Mouse (Mus musculus): ENCODE measurements at regions not wholly inside any gene's neighbourhood (a gene's known extent, or its start where the extent isn't known, plus 50 kb on each side); places are given as distances from the start of the nearest gene placed in this dataset.
"Not testable (repeated sequence)": the region's sequence is repeated elsewhere in the genome, so short reads cannot be mapped to it uniquely, and the experiment has no call there.

DNA sequence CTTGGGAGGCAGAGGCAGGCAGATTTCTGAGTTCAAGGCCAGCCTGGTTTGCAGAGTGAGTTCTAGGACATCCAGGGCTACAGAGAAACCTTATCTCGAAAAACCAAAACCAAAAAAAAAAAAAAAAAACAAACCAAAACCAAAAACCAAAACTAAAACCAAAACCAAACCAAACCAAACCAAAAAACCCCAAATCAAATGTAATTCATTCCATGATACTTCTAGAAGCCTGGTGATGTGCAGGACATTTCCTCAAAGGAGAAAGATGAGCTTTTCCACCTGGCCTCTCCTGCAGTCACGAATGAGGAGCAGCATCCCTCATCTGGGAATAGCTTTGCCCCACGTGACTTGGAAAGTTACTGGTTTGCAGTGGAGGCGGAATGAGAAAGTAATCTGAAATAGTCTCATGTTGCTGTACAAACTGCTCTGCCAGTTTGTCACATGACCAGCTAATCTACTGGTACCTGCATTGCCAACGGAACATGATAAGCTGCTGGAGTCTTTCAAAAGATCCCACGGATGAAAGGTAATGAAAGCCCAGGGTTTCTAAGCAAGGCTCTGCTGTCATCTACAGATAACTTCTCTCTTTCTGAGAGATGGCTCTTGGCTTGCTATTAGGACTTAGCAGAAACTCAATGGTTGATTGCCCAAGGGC is 127.8 kb upstream of the Max start:
- DNase-seq (ENCODE audit: inconsistent ontology term) = no peak

DNA sequence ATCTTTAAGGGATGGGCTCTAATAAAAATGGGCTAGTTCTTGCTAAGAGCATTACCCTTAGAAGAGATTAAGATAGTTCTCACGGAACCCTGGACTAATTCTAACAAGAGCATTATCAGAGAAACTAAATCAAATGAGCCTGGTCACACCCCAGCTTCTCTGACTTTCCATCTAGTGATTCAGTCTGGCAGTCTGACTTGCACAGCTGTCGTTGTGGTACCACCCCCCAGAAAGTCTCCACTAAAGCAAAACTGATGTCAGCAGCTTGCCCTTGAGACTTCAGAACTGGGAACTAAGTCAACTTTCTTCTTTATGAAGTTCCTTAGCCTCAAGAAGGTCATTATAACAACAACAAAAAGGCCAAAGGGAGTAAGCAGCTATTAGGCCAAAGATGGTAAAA is 126.5 kb upstream of the Max start:
- no peak for DNase-seq (ENCODE audit: inconsistent ontology term)

DNA sequence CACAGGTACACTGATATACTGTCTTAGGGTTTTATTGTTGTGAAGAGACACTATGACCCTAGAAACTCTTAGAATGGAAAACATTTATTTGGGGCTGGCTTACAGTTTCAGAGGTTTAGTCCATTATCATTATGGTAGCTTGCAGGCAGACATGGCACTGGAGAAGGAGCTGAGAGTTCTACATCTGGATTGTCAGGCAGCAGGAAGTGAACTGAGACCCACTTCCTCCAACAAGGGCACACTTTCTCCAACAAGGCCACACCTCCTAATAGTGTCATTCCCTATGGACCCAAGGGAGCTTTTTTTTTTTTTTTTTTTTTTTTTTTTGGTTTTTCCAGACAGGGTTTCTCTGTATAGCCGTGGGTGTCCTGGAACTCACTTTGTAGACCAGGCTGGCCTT is 124.9 kb upstream of the Max start:
- DNase-seq (ENCODE audit: inconsistent ontology term) = not testable (repeated sequence)

DNA sequence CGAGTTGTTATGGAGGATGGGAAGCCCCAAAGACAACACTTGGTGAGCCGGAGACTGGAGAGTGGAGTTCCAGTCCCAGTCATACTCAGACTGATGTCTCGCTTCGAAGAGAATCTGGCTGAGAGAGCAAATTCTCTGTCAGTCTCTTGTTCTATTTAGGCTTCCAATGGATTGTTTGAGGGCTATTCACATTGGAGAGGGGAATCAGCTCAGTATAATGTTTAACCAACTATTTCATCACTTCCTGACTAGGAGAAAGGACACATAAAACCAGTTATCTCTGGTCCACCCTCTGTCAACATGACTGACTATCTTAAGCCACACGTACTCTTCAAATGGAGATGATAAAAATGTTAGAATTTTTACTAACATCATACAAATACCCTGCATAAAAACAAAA is 123.9 kb upstream of the Max start:
- no peak for DNase-seq (ENCODE audit: inconsistent ontology term)

- no peak for DNase-seq (ENCODE audit: inconsistent ontology term)
These were observed 123.2 kb upstream of the Max start for GRCm38 (mm10) chr12:77085244-77085643.

- DNase-seq (ENCODE audit: inconsistent ontology term) = no peak
These were observed 122.7 kb upstream of the Max start for GRCm38 (mm10) chr12:77084744-77085143.

DNA sequence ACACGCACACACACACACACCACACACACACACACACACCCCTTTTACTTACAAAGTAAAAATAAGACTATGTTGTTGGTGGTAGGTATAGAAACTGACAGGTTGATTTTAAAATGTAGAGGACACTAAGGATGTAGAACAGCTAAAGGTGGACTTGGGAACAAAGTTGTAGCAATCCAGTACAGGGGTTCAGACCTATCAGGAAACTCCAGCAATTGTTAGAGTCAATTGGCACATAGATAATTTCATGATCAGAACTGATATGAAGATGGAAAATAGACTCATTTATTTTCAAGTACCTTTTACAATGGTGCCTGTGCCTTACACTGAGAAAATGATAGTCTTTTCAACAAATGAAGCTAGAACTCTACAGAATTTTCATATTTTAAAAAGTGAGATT is 122.3 kb upstream of the Max start:
- no peak for DNase-seq (ENCODE audit: inconsistent ontology term)

GRCm38 (mm10) chr12:77083760-77084159 is 121.8 kb upstream of the Max start:
- DNase-seq (ENCODE audit: inconsistent ontology term) = no peak

DNA sequence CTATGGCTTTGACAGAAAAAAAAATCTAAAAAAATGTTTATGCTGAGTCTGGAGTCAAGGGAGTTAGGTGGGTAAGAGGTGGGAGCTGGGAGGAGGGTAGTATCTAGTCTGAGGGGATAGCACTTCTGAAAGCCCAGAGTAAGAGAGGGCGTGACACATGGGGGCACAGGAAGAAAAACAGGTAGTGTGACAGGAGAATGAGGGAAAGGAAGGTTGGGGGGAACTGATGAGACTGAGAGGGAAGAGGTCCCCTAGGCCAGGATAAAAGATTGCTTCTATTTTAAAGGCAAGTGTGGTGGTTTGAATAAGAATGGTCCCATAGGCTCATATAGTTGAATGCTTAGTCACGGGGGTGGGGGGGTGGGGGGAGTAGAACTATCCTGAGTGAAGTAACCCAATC is 119.8 kb upstream of the Max start:
- no peak for DNase-seq (ENCODE audit: inconsistent ontology term)

DNA sequence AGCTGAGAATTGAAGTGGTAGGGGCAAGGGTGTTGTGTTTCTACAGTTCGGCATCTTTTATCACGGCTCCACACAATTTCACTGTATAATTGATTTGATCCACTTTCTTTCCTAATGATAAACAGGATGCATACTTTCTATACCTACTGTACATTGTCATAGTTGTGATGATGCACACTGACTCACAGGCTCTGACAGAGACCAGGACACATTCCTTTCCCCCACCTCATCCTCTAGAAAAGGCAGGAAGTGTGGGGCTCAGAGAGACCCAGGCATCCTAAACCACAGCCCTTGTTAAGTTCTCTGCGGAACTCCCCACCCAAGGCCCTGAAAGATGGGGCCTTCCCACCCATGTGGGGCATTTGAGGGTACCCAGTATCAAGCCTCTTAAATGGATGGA is 117.5 kb upstream of the Max start:
- DNase-seq (ENCODE audit: inconsistent ontology term) = peak; percentile 9

- no peak for DNase-seq (ENCODE audit: inconsistent ontology term)
These were observed 114.7 kb upstream of the Max start for GRCm38 (mm10) chr12:77076678-77077077.

- DNase-seq (ENCODE audit: inconsistent ontology term) = no peak
These were observed 112.6 kb upstream of the Max start for GRCm38 (mm10) chr12:77074602-77075001.

- DNase-seq (ENCODE audit: inconsistent ontology term) = no peak
These were observed 109.7 kb upstream of the Max start for GRCm38 (mm10) chr12:77071700-77072099.

GRCm38 (mm10) chr12:77067938-77068337 is 105.9 kb upstream of the Max start:
- DNase-seq (ENCODE audit: inconsistent ontology term) = no peak

DNA sequence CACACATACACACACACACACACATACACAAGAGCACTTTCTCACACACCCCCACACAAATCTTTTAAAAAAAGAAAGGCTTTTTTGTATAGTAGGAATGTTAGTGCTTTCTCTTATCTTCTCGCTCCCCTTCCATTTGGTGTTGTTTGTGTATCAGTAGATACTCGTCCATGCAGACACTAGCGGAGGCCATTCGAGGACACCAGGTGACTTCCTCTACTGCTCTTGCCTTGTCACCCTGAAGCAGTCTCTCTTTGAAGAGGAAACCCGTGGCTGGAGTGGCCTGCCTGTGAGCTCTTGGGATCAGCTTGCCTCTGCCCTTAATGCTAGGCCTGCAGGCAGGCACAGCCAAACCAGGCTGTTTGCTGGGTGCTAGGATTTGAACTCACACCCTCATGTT is 105.1 kb upstream of the Max start:
- no peak for DNase-seq (ENCODE audit: inconsistent ontology term)

DNA sequence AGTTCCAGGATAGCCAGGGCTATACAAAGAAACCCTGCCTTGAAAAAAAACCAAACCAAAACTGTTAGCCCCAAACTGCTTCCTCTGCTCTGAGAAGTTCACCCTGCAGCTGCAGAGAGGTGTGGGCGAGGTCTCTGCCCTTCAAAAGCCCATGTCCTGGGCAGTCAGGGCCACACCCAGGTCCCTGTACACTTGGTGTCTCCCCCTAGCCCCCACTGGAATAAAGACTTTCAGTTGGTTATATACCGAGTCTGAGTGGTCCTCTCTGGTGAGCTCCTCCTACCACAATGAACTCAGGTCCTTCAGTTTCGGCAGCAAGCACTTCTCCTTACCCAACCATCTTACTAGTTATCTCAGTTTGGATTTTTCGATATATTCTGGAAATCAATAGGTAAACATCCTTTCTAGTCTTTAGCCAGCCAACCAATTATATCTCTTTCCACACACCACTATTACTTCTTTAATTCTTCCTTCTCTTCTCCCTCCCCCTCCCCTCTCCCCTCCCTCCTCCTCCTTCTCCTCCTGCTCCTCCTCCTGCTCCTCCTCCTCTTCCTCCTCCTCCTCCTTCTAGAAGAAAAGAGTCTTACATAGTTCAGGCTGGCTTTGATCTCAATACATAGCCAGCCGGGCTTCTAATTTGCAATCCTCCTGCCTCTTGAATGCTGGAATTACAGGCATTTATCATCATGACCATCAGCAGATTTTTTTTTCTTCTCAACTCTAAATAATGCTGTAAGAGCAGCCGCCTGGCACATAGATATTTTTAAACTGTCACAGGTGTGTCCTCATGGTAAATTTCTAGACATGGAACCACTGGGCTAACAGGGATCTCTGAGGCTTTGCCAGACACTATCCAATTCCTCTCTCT is 103.9 kb upstream of the Max start:
- DNase-seq (ENCODE audit: inconsistent ontology term) = no peak

DNA sequence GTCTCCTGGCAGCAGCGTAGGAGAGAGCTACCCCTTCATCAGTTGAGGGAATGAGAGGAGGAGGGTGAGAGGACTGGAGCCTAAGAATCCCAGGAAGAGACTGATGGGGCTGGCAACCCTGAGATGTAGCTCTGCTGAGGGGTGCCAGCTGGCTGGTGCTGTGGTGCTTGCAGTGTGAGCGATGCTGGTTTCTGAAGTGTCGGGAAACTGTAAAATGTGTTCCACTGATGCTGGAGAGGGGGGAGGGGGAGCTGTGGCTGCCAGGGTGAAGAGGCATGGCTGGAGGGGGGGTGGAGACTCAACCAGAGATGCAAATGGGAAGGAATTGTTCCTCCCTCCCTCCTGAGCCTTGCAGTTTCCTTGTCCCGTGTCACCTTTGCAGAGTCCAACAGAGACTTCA is 102.0 kb upstream of the Max start:
- DNase-seq (ENCODE audit: inconsistent ontology term) = no peak

DNA sequence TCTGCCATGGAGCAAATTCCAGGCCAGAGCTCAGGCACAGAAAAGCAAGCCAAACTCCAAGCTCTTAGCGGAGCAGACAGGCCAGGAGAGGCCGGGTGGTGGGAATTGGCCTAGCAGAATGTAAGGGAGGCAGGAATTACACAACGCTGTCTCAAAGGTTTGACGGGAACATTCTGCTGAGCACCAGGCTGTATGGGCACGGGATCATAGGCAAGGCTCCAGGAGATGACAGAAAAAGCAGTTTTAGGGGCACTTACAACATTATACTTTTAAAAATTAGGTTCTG is 99.5 kb upstream of the Max start:
- no peak for DNase-seq (ENCODE audit: inconsistent ontology term)

- DNase-seq (ENCODE audit: inconsistent ontology term) = peak; percentile 7
These were observed 99.0 kb upstream of the Max start for GRCm38 (mm10) chr12:77060766-77061561.

DNA sequence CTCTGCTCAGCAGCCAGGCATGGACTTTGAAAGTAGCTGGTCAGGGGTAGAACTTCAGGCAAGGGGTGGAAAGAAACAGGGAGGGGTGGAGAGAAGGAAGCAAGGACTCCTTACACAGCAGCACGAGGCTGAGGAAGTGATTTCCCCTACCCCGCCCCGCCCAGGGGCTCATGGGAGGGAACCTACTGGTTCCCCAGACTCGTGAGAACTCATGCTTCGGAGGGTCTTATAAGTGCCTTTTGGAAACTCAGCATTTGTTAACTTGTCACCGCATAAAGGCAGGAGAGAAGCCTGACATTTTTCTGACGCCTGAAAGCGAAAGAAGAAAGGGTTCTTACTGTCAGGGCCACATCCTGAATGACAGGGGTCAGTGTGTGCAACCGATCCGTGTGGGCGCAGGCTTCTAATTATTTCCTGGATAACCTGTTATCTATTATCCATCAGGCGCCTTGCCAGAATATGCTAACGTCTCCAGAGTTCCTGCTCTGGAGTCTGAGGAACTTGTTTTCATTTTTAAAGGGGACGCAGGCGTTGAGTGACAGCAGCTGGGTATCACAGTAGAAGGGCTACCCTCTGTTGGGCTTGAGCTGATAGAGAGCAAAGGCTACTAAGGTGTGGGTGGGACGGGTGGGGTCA is 98.2 kb upstream of the Max start:
- peak; percentile 61 for DNase-seq (ENCODE audit: inconsistent ontology term)

GRCm38 (mm10) chr12:77059679-77060059 is 97.7 kb upstream of the Max start:
- no peak for DNase-seq (ENCODE audit: inconsistent ontology term)

DNA sequence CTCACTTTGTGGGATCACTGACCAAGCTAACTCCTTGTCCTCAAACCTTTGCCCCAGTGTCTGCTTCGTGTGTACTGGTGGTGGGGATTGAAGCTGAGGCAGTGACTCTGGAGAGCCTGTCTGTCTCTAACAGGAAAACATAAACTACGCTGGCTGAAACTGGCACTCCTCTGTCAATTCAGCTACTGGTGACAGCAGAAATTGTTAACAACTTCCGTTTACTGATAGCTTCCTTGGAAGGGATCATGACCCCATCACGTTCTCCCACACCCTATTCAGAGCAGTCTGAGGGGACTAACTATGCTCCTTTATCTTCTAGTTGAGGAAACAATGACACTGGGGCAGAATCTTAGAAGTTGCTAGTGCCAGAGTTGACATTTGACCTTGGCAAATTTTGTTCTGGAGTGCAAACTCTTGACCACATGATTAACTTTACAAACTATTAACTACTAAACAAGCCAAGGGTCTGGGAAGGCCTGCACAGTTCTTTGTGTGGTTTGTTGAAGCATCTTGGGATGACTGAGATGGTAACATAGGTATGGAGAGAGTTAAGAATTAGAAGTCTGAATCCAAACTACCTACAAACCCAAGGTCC is 96.7 kb upstream of the Max start:
- no peak for DNase-seq (ENCODE audit: inconsistent ontology term)

Data from Muller cell, postnatal 12 days (primary cell).